Comparison of ENCODE assay signal across 1 mouse cellular context in genomic region chr2:154600586-154600985, GRCm38 (mm10).
TF ChIP-seq lines count a peak whose summit lies in the region.

No protein-coding gene starts in this region.

TF ChIP-seq in MEL, 35 proteins besides CTCF, POLR2A, EP300 and RAD21:
- TF ChIP-seq MAZ (IDR thresholded peaks at IDR 0.05; ENCODE audit: low read depth, low read length) = no peak
- TF ChIP-seq NELFE (IDR thresholded peaks at IDR 0.05; ENCODE audit: low read depth, low read length) = no peak
- TF ChIP-seq CHD2 (IDR thresholded peaks at IDR 0.05; ENCODE audit: low read length) = no peak
- TF ChIP-seq CHD1 (IDR thresholded peaks at IDR 0.05; ENCODE audit: low read depth, low read length) = no peak
- peak; percentile 96 for TF ChIP-seq TBP (IDR thresholded peaks at IDR 0.05; ENCODE audit: low read depth, low read length)
- no peak for TF ChIP-seq TCF12 (IDR thresholded peaks at IDR 0.05; ENCODE audit: low read depth, low read length)
- peak; percentile 25; the same call in 1 of the 2 replicates for TF ChIP-seq SMC3 (IDR thresholded peaks at IDR 0.05; ENCODE audit: low read depth, low read length)
